Mouse (Mus musculus) embryo, embryonic 9.5 days (tissue): ENCODE results near the gene Ppm1m.
A peak's percentile ranks its signal among the peaks of the same experiment; 100 is the strongest.

Experiments
- DNase-seq: peaks from one replicate; pipeline ENCODE4 v3.0.0-alpha.2; 2017; ENCODE audit errors: extremely low spot score

Gene Ppm1m

GRCm38 (mm10) chr9:106158037-106158491, 41.5 kb downstream of the Ppm1m start, which contains the start of gene Glyctk:
Glyctk (minus strand) TSS chr9:106158138.
- no peak for DNase-seq

GRCm38 (mm10) chr9:106157623-106157925, 42.0 kb downstream of the Ppm1m start:
- DNase-seq, result no peak

GRCm38 (mm10) chr9:106156921-106157622, 42.5 kb downstream of the Ppm1m start:
- DNase-seq, result no peak

- DNase-seq, result peak; percentile 72
Observed at GRCm38 (mm10) chr9:106156419-106156818, 43.1 kb downstream of the Ppm1m start.

GRCm38 (mm10) chr9:106154106-106154505, 45.4 kb downstream of the Ppm1m start:
- DNase-seq, result no peak

- no peak for DNase-seq
Observed at GRCm38 (mm10) chr9:106149399-106149754, 50.2 kb downstream of the Ppm1m start.

- DNase-seq, result peak; percentile 53
Observed at GRCm38 (mm10) chr9:106148541-106149398, 50.8 kb downstream of the Ppm1m start.

- DNase-seq, result no peak
Observed at GRCm38 (mm10) chr9:106147851-106148431, 51.6 kb downstream of the Ppm1m start.

- no peak for DNase-seq
Observed at GRCm38 (mm10) chr9:106147281-106147680, 52.3 kb downstream of the Ppm1m start.

GRCm38 (mm10) chr9:106145582-106145981, 54.0 kb downstream of the Ppm1m start:
- DNase-seq, result no peak
